Mouse (Mus musculus) heart, postnatal 0 days (tissue): Measurements from ENCODE around the gene Mgea5.

ENCODE experiments used
- CTCF ChIP-seq: IDR thresholded peaks from 2 replicates; pipeline ENCODE4 v1.5.1; 2016; ENCODE audit warnings: antibody characterized with exemption, control low read depth, low read depth
- EP300 ChIP-seq: IDR thresholded peaks from 2 replicates; pipeline ENCODE4 v1.6.1; 2016; ENCODE audit warnings: antibody characterized with exemption, low read depth

- TF ChIP-seq CTCF (no peak), EP300 (no peak)
Measured at GRCm38 (mm10) chr19:45782315-45783001, 1.2 kb downstream of the Mgea5 start.
